Mouse (Mus musculus) MEL (cell line): ENCODE measurements around the gene Slc38a7. TPM values are rescaled to one million over a fixed set of nuclear protein-coding genes. Genes with fewer than 3 reads are reported as not detected.

Source experiments
- DNase-seq: peaks from one replicate; pipeline ENCODE4 v3.0.0; 2011; ENCODE audit warnings: low read depth, low spot score
- H3K27ac ChIP-seq: 2 replicates; pipeline ENCODE4 v1.5.1; 2012; ENCODE audit warnings: low read depth, mild to moderate bottlenecking, control low read depth, low read length, moderate library complexity; ENCODE audit not compliant: control insufficient read depth
- H3K27me3 ChIP-seq, 2 experiments: fragments of 150-350 bp in 1 of 2; sonication (generic) in 1 of 2; 2 replicates each; pipeline ENCODE4 v1.6.1; 2012; ENCODE audit warnings: low read length in 2 of 2, mild to moderate bottlenecking in 2 of 2, improper control_type of control experiment in 1 of 2, moderate library complexity in 1 of 2; ENCODE audit not compliant: insufficient read depth in 2 of 2, control insufficient read depth in 1 of 2
- H3K36me3 ChIP-seq, 2 experiments: 2 replicates each; pipeline ENCODE4 v1.6.1; 2012 to 2014; ENCODE audit warnings: low read length in 2 of 2, improper control_type of control experiment in 1 of 2, inconsistent platforms in 1 of 2, mild to moderate bottlenecking in 1 of 2; ENCODE audit not compliant: insufficient read depth in 2 of 2, control insufficient read depth in 1 of 2
- H3K4me1 ChIP-seq, 2 experiments: fragments of 150-350 bp in 1 of 2; sonication (generic) in 1 of 2; 2 replicates each; pipeline ENCODE4 v1.6.1; 2012; ENCODE audit warnings: low read length in 2 of 2, improper control_type of control experiment in 1 of 2, mild to moderate bottlenecking in 1 of 2; ENCODE audit not compliant: insufficient read depth in 2 of 2, control insufficient read depth in 1 of 2
- H3K4me3 ChIP-seq, 2 experiments: fragments of 150-350 bp in 1 of 2; sonication (generic) in 1 of 2; 2 replicates each; pipeline ENCODE4 v1.5.1; 2012; ENCODE audit warnings: low read depth in 2 of 2, low read length in 2 of 2, mild to moderate bottlenecking in 2 of 2, moderate library complexity in 2 of 2, control low read depth in 1 of 2, improper control_type of control experiment in 1 of 2; ENCODE audit not compliant: control insufficient read depth in 1 of 2, insufficient read depth in 1 of 2
- H3K79me2 ChIP-seq: 2 replicates; pipeline ENCODE4 v1.6.1; 2012; ENCODE audit warnings: mild to moderate bottlenecking, low read length, moderate library complexity; ENCODE audit not compliant: control insufficient read depth, poor library complexity, insufficient read depth
- H3K9ac ChIP-seq: 2 replicates; pipeline ENCODE4 v1.6.1; 2012; ENCODE audit warnings: low read depth, mild to moderate bottlenecking, control low read depth, low read length, moderate library complexity; ENCODE audit not compliant: control insufficient read depth, poor library complexity, severe bottlenecking
- H3K9me3 ChIP-seq: fragments of 150-350 bp; sonication (generic); replicated peaks from 2 replicates; pipeline ENCODE4 v1.6.1; 2012; ENCODE audit warnings: mild to moderate bottlenecking, low read length, improper control_type of control experiment, moderate library complexity; ENCODE audit not compliant: insufficient read depth
- CTCF ChIP-seq, 3 experiments: IDR thresholded peaks in 2 of 3; conservative IDR thresholded peaks in 1 of 3; 2 replicates each; pipeline ENCODE4 v1.5.1; 2011 to 2012; ENCODE audit warnings: low read length in 3 of 3, low read depth in 2 of 3, mild to moderate bottlenecking in 2 of 3, improper control_type of control experiment in 1 of 3, inconsistent platforms in 1 of 3, mixed read lengths in 1 of 3, moderate library complexity in 1 of 3; ENCODE audit not compliant: control insufficient read depth in 1 of 3, insufficient read depth in 1 of 3, poor library complexity in 1 of 3, severe bottlenecking in 1 of 3
- ELF1 ChIP-seq: IDR thresholded peaks from 2 replicates; pipeline ENCODE4 v1.6.1; 2014; ENCODE audit warnings: low read depth, mild to moderate bottlenecking, inconsistent platforms, low read length, improper control_type of control experiment, moderate library complexity
- EP300 ChIP-seq, 2 experiments: IDR thresholded peaks; 2 replicates each; pipeline ENCODE4 v1.6.1; 2011; ENCODE audit warnings: improper control_type of control experiment in 2 of 2, low read length in 2 of 2, low read depth in 1 of 2, mild to moderate bottlenecking in 1 of 2
- ETS1 ChIP-seq: IDR thresholded peaks from 2 replicates; pipeline ENCODE4 v1.6.1; 2012; ENCODE audit warnings: low read depth, mild to moderate bottlenecking, inconsistent platforms, low read length, improper control_type of control experiment, moderate library complexity
- GATA1 ChIP-seq: IDR thresholded peaks from 2 replicates; pipeline ENCODE4 v1.6.1; 2011; ENCODE audit warnings: low read depth, low read length, improper control_type of control experiment
- HCFC1 ChIP-seq: IDR thresholded peaks from 2 replicates; pipeline ENCODE4 v1.6.1; 2012; ENCODE audit warnings: low read depth, mild to moderate bottlenecking, inconsistent platforms, low read length, improper control_type of control experiment, moderate library complexity
- JUND ChIP-seq: IDR thresholded peaks from 2 replicates; pipeline ENCODE4 v1.6.1; 2011; ENCODE audit warnings: low read depth, mild to moderate bottlenecking, improper control_type of control experiment, low read length
- KAT2A ChIP-seq: conservative IDR thresholded peaks from 2 replicates; pipeline ENCODE4 v1.6.1; 2012; ENCODE audit warnings: low read depth, low read length, improper control_type of control experiment, inconsistent platforms
- MAFK ChIP-seq: IDR thresholded peaks from 2 replicates; pipeline ENCODE4 v1.6.1; 2011; ENCODE audit warnings: low read depth, mild to moderate bottlenecking, low read length, improper control_type of control experiment, borderline replicate concordance
- MAX ChIP-seq: IDR thresholded peaks from 2 replicates; pipeline ENCODE4 v1.6.1; 2011; ENCODE audit warnings: low read length, improper control_type of control experiment
- MAZ ChIP-seq: IDR thresholded peaks from 2 replicates; pipeline ENCODE4 v1.6.1; 2012; ENCODE audit warnings: low read depth, mild to moderate bottlenecking, inconsistent platforms, low read length, improper control_type of control experiment
- MEF2A ChIP-seq: IDR thresholded peaks from 2 replicates; pipeline ENCODE4 v1.6.1; 2014; ENCODE audit warnings: low read depth, mild to moderate bottlenecking, inconsistent platforms, low read length, improper control_type of control experiment; ENCODE audit not compliant: poor library complexity, insufficient replicate concordance, severe bottlenecking; ENCODE audit errors: extremely low read depth
- MXI1 ChIP-seq: IDR thresholded peaks from 2 replicates; pipeline ENCODE4 v1.6.1; 2011; ENCODE audit warnings: mild to moderate bottlenecking, low read depth, low read length, improper control_type of control experiment
- MYB ChIP-seq: IDR thresholded peaks from 2 replicates; pipeline ENCODE4 v1.6.1; 2011; ENCODE audit warnings: mild to moderate bottlenecking, low read depth, low read length, improper control_type of control experiment
- MYC ChIP-seq: IDR thresholded peaks from 2 replicates; pipeline ENCODE4 v1.6.1; 2011; ENCODE audit warnings: low read depth, mild to moderate bottlenecking, low read length, improper control_type of control experiment, moderate library complexity
- NELFE ChIP-seq: IDR thresholded peaks from 2 replicates; pipeline ENCODE4 v1.6.1; 2011; ENCODE audit warnings: low read depth, low read length, improper control_type of control experiment
- NRF1 ChIP-seq: IDR thresholded peaks from 2 replicates; pipeline ENCODE4 v1.6.1; 2014; ENCODE audit warnings: low read depth, mild to moderate bottlenecking, inconsistent platforms, low read length, improper control_type of control experiment, moderate library complexity; ENCODE audit not compliant: poor library complexity, insufficient read depth, severe bottlenecking
- POLR2A ChIP-seq, 2 experiments: IDR thresholded peaks; 2 replicates each; pipeline ENCODE4 v1.6.1; 2011 to 2012; ENCODE audit warnings: low read length in 2 of 2, mild to moderate bottlenecking in 2 of 2, control low read depth in 1 of 2, improper control_type of control experiment in 1 of 2, low read depth in 1 of 2, moderate library complexity in 1 of 2; ENCODE audit not compliant: control insufficient read depth in 1 of 2, insufficient read depth in 1 of 2, poor library complexity in 1 of 2
- POLR2AphosphoS2 ChIP-seq: IDR thresholded peaks from 2 replicates; pipeline ENCODE4 v1.6.1; 2011; ENCODE audit warnings: low read length, improper control_type of control experiment
- RAD21 ChIP-seq: IDR thresholded peaks from 2 replicates; pipeline ENCODE4 v1.6.1; 2011; ENCODE audit warnings: mild to moderate bottlenecking, low read depth, low read length, improper control_type of control experiment
- SIN3A ChIP-seq: IDR thresholded peaks from 2 replicates; pipeline ENCODE4 v1.6.1; 2012; ENCODE audit warnings: low read length, improper control_type of control experiment, inconsistent platforms
- SMC3 ChIP-seq: IDR thresholded peaks from 2 replicates; pipeline ENCODE4 v1.6.1; 2011; ENCODE audit warnings: low read depth, low read length, improper control_type of control experiment
- ZC3H11A ChIP-seq: IDR thresholded peaks from 2 replicates; pipeline ENCODE4 v1.6.1; 2012; ENCODE audit warnings: low read depth, mild to moderate bottlenecking, inconsistent platforms, low read length, improper control_type of control experiment
- ZKSCAN1 ChIP-seq: IDR thresholded peaks from 2 replicates; pipeline ENCODE4 v1.6.1; 2012; ENCODE audit warnings: low read depth, mild to moderate bottlenecking, inconsistent platforms, low read length, improper control_type of control experiment, moderate library complexity
- polyA plus RNA-seq, 2 experiments: library from polyadenylated mRNA; stranded (reverse) in 1 of 2; unstranded in 1 of 2; fragments of >175 nt in 1 of 2; fragments of >200 nt in 1 of 2; gene quantifications; 2 replicates each; pipeline versions ENCODE4 v1.2.1 to v1.2.4; 2012; ENCODE audit warnings: low replicate concordance in 2 of 2, low read depth in 1 of 2; ENCODE audit not compliant: insufficient read length in 2 of 2, insufficient read depth in 1 of 2, missing spikeins in 1 of 2
- total RNA-seq: library from RNA; depleted of rRNA; stranded (reverse); fragments of 300-350 nt; gene quantifications from 2 replicates; pipeline ENCODE4 v1.2.3, GENCODE M21; 2012

Slc38a7 gene
- total and polyA plus RNA-seq, 3 experiments: 2.5 to 6.5 TPM; not detected in 1

DNA sequence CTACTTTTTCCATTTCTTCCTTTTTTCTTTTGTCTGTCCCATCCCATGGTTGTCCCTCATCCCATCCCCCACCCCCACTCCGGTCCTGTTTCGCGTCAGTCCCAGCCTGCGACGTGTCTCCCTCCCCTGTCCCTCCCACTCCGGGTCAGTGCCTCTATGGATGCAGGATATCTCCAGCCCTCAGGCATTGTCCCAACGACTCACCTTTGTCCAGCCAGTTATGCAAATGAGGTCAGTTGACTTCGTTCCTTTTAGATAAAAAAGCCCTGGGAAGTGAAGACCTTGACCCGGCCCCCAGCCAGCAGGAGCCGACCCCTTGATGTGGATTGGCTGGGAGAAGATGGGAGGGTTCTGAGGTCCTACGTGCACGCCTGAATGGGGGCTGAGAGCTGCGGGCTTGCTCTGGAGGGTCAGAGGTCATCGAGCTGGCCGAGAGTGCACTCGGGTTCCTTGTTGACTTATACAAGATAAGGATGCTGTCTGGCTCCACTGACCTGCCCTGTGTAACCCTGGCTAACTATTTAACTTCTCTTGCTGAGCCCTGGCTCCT, 19.8 kb downstream of the Slc38a7 start:
- no peaks in the 10 kb centered on the region for H3K27me3 ChIP-seq
- peak overlapping the region; percentile 59 to 61 for H3K4me3 ChIP-seq
- peak; percentile 59 for DNase-seq
- H3K79me2 ChIP-seq: no peaks in the 10 kb centered on the region
- TF ChIP-seq EP300 (IDR thresholded peaks at IDR 0.05; ENCODE audit: low read depth in 1 of 2, low read length in 2 of 2) (0 out of 4 replicates have a peak, but pooled peaks of 1 of the 2 experiments have one; percentile 3), MAFK (no peak)
- H3K4me1 ChIP-seq: peaks cover 0 to 10% of the 10 kb centered on the region in 2 experiments; a peak in 1 of 4 replicates
- peak overlapping the region; percentile 68 for H3K9ac ChIP-seq
- H3K36me3 ChIP-seq: peaks cover 0 to 3% of the 10 kb centered on the region in 2 experiments; a peak in 2 of 4 replicates
- H3K9me3 ChIP-seq: no peaks in the 10 kb centered on the region
- no peak overlapping the region for H3K27ac ChIP-seq

DNA sequence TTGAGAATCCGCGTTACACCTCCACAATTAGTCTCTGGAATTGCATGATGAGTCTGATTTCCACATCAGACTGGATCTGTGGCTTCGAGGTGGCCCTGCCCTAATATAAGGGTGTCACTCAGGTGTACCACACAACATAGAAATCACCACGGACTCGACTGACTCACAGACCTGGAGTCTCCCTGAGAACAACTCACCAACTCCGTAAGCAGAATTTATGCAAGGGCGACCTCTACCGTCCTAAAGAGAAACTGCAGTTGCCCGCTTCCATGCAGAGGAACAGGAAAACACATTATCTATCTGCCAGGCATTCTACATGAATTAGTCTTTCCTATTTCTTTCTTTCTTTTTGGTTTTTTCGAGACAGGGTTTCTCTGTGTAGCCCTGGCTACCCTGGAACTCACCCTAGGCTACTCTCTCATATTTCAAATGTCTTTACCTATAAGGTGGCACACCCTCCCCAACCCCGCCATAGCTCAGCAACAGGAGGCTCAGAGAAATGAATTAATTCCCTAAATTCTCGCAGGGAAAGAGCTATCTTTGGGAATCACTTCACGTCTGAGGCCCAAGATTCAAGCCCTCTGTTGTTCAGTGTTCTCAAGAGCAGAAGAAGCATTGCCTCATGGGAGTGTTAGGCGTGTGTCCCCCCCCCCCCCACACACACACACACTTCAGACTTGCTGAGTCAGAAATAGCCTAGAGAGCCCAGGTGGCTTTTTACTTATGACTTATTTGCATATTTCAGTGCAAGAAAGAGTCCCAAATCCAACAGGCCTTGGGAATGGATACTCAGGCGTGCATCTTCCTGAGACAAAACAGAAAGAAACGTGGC, 20.5 kb downstream of the Slc38a7 start:
- Histone ChIP-seq H3K27ac (peak overlapping the region; percentile 50), H3K36me3 (peaks cover 0 to 3% of the 10 kb centered on the region in 2 experiments; a peak in 2 of 4 replicates), H3K4me1 (peaks cover 0 to 10% of the 10 kb centered on the region in 2 experiments; a peak in 1 of 4 replicates), H3K9ac (peak overlapping the region; percentile 68), H3K79me2 (no peaks in the 10 kb centered on the region), H3K27me3 (no peaks in the 10 kb centered on the region), H3K9me3 (no peaks in the 10 kb centered on the region), H3K4me3 (peak overlapping the region; percentile 59 to 61)
- TF ChIP-seq GATA1 (0 out of 2 replicates have a peak, but pooled peaks have one; percentile 2), ETS1 (peak; percentile 22; the same call in 1 of the 2 replicates), ZKSCAN1 (peak; percentile 42; the same call in 1 of the 2 replicates), POLR2AphosphoS2 (no peak), SIN3A (peak; percentile 40), ZC3H11A (peak; percentile 75), MYB (no peak), KAT2A (no peak), NELFE (peak; percentile 46), MAFK (no peak), EP300 (IDR thresholded peaks at IDR 0.05; ENCODE audit: low read depth in 1 of 2, low read length in 2 of 2) (no peak), SMC3 (peak; percentile 76), NRF1 (0 out of 2 replicates have a peak, but pooled peaks have one; percentile 24), RAD21 (peak; percentile 91), POLR2A (IDR thresholded peaks at IDR 0.05; ENCODE audit: control insufficient read depth in 1 of 2, insufficient read depth in 1 of 2, low read depth in 1 of 2, low read length in 2 of 2, poor library complexity in 1 of 2) (peak in 1 of 2 experiments; percentile 27; a peak in 1 of 4 replicates), HCFC1 (0 out of 2 replicates have a peak, but pooled peaks have one; percentile 41), ELF1 (0 out of 2 replicates have a peak, but pooled peaks have one; percentile 29), JUND (no peak), MXI1 (peak; percentile 51), MAZ (peak; percentile 21; the same call in 1 of the 2 replicates), CTCF (IDR thresholded peaks at IDR 0.05 in 2 of 3, conservative IDR thresholded peaks at IDR 0.05 in 1 of 3; ENCODE audit: control insufficient read depth in 1 of 3, insufficient read depth in 1 of 3, low read depth in 2 of 3, low read length in 3 of 3, poor library complexity in 1 of 3, severe bottlenecking in 1 of 3) (peak; percentile 82 to 98 (median 90)), MAX (0 out of 2 replicates have a peak, but pooled peaks have one; percentile 18), MEF2A (peak; percentile 33; the same call in 1 of the 2 replicates), MYC (no peak)
- DNase-seq: peak; percentile 92
